ENCODE assay signal across 31 mouse cellular contexts in genomic region chr6:115343096-115343495, GRCm38 (mm10). TPM values are rescaled to one million over a fixed set of nuclear protein-coding genes. Genes with fewer than 3 reads are reported as not detected.
A peak's percentile ranks its signal among the peaks of the same experiment; 100 is the strongest.
DNase-seq lines count a peak whose midpoint lies in the region; ATAC-seq and TF ChIP-seq lines count a peak whose summit lies in the region.
"Had no signal": no experiment of that assay in that cellular context is flagged by ENCODE, and none has a peak within 500 bp of the region (broad histone marks: within the 10 kb centered on the region; RNA-seq: fewer than 3 reads in every experiment).

No protein-coding gene starts in this region.

- no peak overlapping the region for H3K27ac ChIP-seq in heart, adult 2 months
- H3K27ac ChIP-seq in bone marrow macrophage, adult 2 months (ENCODE audit: insufficient read depth, low read depth, low read length): peak overlapping the region; percentile 99
- H3K27ac ChIP-seq in macrophage: peak overlapping the region; percentile 98
- no peak overlapping the region for H3K27ac ChIP-seq in stomach, embryonic 15.5 days
- H3K27ac ChIP-seq in midbrain, postnatal 0 days (ENCODE audit: low read depth, low read length): no peak overlapping the region
- H3K27ac ChIP-seq: embryonic facial prominence, embryonic 13.5 days; embryonic facial prominence, embryonic 15.5 days; forebrain, embryonic 10.5 days; forebrain, embryonic 12.5 days; forebrain, embryonic 15.5 days had no signal

- no peaks in the 10 kb centered on the region; the same call in 1 of the 2 replicates for H3K36me3 ChIP-seq in heart, adult 2 months (ENCODE audit: control insufficient read depth, insufficient read depth, low read length)
- no peaks in the 10 kb centered on the region for H3K36me3 ChIP-seq in macrophage (ENCODE audit: inconsistent target)
- no peaks in the 10 kb centered on the region for H3K36me3 ChIP-seq in stomach, embryonic 15.5 days
- no peaks in the 10 kb centered on the region for H3K36me3 ChIP-seq in midbrain, postnatal 0 days (ENCODE audit: insufficient read depth, low read length)
- H3K36me3 ChIP-seq: embryonic facial prominence, embryonic 13.5 days; embryonic facial prominence, embryonic 15.5 days; forebrain, embryonic 10.5 days; forebrain, embryonic 12.5 days; forebrain, embryonic 15.5 days; G1E had no signal

- ATAC-seq in stomach, embryonic 15.5 days (ENCODE audit: insufficient read depth, low FRiP score, low read depth): 0 out of 2 replicates have a peak, but pooled peaks have one; percentile 56
- no peak for ATAC-seq in midbrain, postnatal 0 days (ENCODE audit: low FRiP score)
- ATAC-seq: CD4-positive, CD25-positive, alpha-beta regulatory T cell, adult 4 months; forebrain, embryonic 15.5 days; forebrain, postnatal 0 days; Patski had no signal

- TF ChIP-seq EP300 in heart, adult 2 months (IDR thresholded peaks at IDR 0.05; ENCODE audit: insufficient read depth, low read depth, low read length): no peak

- 75% methylated on average over 4 of the region's 4 CpGs for WGBS in heart, adult 2 months
- 70% methylated on average over 4 of the region's 4 CpGs for WGBS in macrophage (ENCODE audit: missing documents)
- 69% methylated on average over 4 of the region's 4 CpGs for WGBS in stomach, embryonic 15.5 days
- 78% methylated on average over 4 of the region's 4 CpGs for WGBS in lung, adult 2 months
- 70% methylated on average over 4 of the region's 4 CpGs for WGBS in midbrain, postnatal 0 days

- no peaks in the 10 kb centered on the region for H3K79me2 ChIP-seq in heart, adult 2 months (replicated peaks; ENCODE audit: control insufficient read depth, insufficient read depth, low read length)
- H3K79me2 ChIP-seq in macrophage (ENCODE audit: inconsistent target): no peaks in the 10 kb centered on the region

- TF ChIP-seq POLR2A in heart, adult 2 months (IDR thresholded peaks at IDR 0.05; ENCODE audit: insufficient read depth, low read depth, low read length): no peak
- TF ChIP-seq POLR2A in bone marrow macrophage, adult 2 months (IDR thresholded peaks at IDR 0.05; ENCODE audit: borderline replicate concordance, low read depth, low read length): no peak
- no peak for TF ChIP-seq POLR2A in lung, adult 2 months (IDR thresholded peaks at IDR 0.05; ENCODE audit: borderline replicate concordance, extremely low read depth, low read depth, low read length)

- peaks cover 3% of the 10 kb centered on the region for H3K4me1 ChIP-seq in heart, adult 2 months (ENCODE audit: control insufficient read depth, insufficient read depth, low read length)
- peaks cover 12% of the 10 kb centered on the region for H3K4me1 ChIP-seq in bone marrow macrophage, adult 2 months (ENCODE audit: control insufficient read depth, insufficient read depth, low read length)
- peaks cover 5% of the 10 kb centered on the region; the same call in 1 of the 2 replicates for H3K4me1 ChIP-seq in stomach, embryonic 15.5 days
- H3K4me1 ChIP-seq in lung, adult 2 months (ENCODE audit: control insufficient read depth, insufficient read depth, low read length): no peaks in the 10 kb centered on the region
- H3K4me1 ChIP-seq in midbrain, postnatal 0 days (ENCODE audit: insufficient read depth, low read length): no peaks in the 10 kb centered on the region
- H3K4me1 ChIP-seq: embryonic facial prominence, embryonic 15.5 days; forebrain, embryonic 15.5 days had no signal

- no peak overlapping the region for H3K9ac ChIP-seq in heart, adult 2 months (ENCODE audit: low read depth, low read length)
- H3K9ac ChIP-seq in stomach, embryonic 15.5 days: no peak overlapping the region
- H3K9ac ChIP-seq in midbrain, postnatal 0 days (replicated peaks; ENCODE audit: low read length, poor library complexity, severe bottlenecking): no peak overlapping the region
- H3K9ac ChIP-seq: embryonic facial prominence, embryonic 13.5 days; embryonic facial prominence, embryonic 15.5 days; forebrain, embryonic 12.5 days; forebrain, embryonic 15.5 days; forebrain, postnatal 0 days had no signal

- peak; percentile 87 for DNase-seq in heart, adult 11 months
- DNase-seq in heart, adult 2 months: no peak
- DNase-seq in thymus, postnatal 25 days: no peak
- DNase-seq in lung, adult 2 months: no peak
- DNase-seq in midbrain, postnatal 0 days (ENCODE audit: low spot score): no peak
- DNase-seq: adrenal gland, adult 2 months; adrenal gland, postnatal 10 days; adrenal gland, postnatal 25 days; B cell, adult 2 months; cerebellum, adult 11 months; cerebellum, adult 18-20 months; cerebellum, adult 8-10 months; cerebellum, adult 9-11 months; cerebellum, postnatal 14 days; cerebellum, postnatal 36 days; embryo, embryonic 11 days; forebrain, postnatal 0 days had no signal

- TF ChIP-seq CTCF in heart, adult 2 months (IDR thresholded peaks at IDR 0.05): no peak
- no peak for TF ChIP-seq CTCF in bone marrow macrophage, adult 2 months (IDR thresholded peaks at IDR 0.05; ENCODE audit: low read depth, low read length)
- TF ChIP-seq CTCF in lung, adult 2 months (IDR thresholded peaks at IDR 0.05; ENCODE audit: insufficient read depth, low read length): no peak
- TF ChIP-seq CTCF in midbrain, postnatal 0 days (IDR thresholded peaks at IDR 0.05): no peak

- no peak overlapping the region for H3K4me3 ChIP-seq in heart, adult 2 months
- no peak overlapping the region for H3K4me3 ChIP-seq in bone marrow macrophage, adult 2 months (ENCODE audit: insufficient read depth, low read length)
- no peak overlapping the region for H3K4me3 ChIP-seq in macrophage (ENCODE audit: inconsistent target)
- H3K4me3 ChIP-seq in stomach, embryonic 15.5 days (replicated peaks): no peak overlapping the region
- H3K4me3 ChIP-seq in lung, adult 2 months (replicated peaks; ENCODE audit: extremely low read depth, low read depth, low read length): no peak overlapping the region
- H3K4me3 ChIP-seq in midbrain, postnatal 0 days (ENCODE audit: low read depth, low read length): no peak overlapping the region
- H3K4me3 ChIP-seq: embryonic facial prominence, embryonic 13.5 days; embryonic facial prominence, embryonic 15.5 days; erythroblast, embryonic 14.5 days; forebrain, embryonic 10.5 days; forebrain, embryonic 12.5 days; forebrain, embryonic 15.5 days had no signal

- intact Hi-C loops in heart, adult 2 months (cut with DNase I): no loop called here

- H3K27me3 ChIP-seq in heart, adult 2 months (ENCODE audit: control insufficient read depth, insufficient read depth, low read length): no peaks in the 10 kb centered on the region
- H3K27me3 ChIP-seq in stomach, embryonic 15.5 days (replicated peaks): no peaks in the 10 kb centered on the region
- H3K27me3 ChIP-seq in midbrain, postnatal 0 days (ENCODE audit: insufficient read depth, low read length): no peaks in the 10 kb centered on the region
- H3K27me3 ChIP-seq: CH12.LX; embryonic facial prominence, embryonic 13.5 days; embryonic facial prominence, embryonic 15.5 days; forebrain, embryonic 12.5 days; forebrain, embryonic 15.5 days; Patski had no signal

- H3K4me2 ChIP-seq in stomach, embryonic 15.5 days: no peak overlapping the region
- H3K4me2 ChIP-seq in midbrain, postnatal 0 days (ENCODE audit: low read depth, low read length, poor library complexity, severe bottlenecking): no peak overlapping the region
- H3K4me2 ChIP-seq: embryonic facial prominence, embryonic 13.5 days; embryonic facial prominence, embryonic 15.5 days; forebrain, embryonic 12.5 days; forebrain, embryonic 15.5 days had no signal

- no peaks in the 10 kb centered on the region for H3K9me3 ChIP-seq in stomach, embryonic 15.5 days
- H3K9me3 ChIP-seq in midbrain, postnatal 0 days (ENCODE audit: low read length): no peaks in the 10 kb centered on the region
- H3K9me3 ChIP-seq: embryonic facial prominence, embryonic 13.5 days; embryonic facial prominence, embryonic 15.5 days; forebrain, embryonic 10.5 days; forebrain, embryonic 12.5 days; G1E had no signal

RNA-seq across cellular contexts. Expression of gene Pparg, which starts 17.7 kb away (rescaled TPM):
- total RNA-seq in heart, adult 2 months (2021): 10 to 100 TPM; 11.6 to 11.7 TPM
- 12.4 and 15.7 TPM in 2 replicates for polyA plus RNA-seq in heart, adult 2 months (2012; rRNA removed)
- polyA plus RNA-seq in bone marrow macrophage, adult 2 months (2012; ENCODE audit: insufficient read depth, insufficient read length, missing spikeins): 32.2 and 41.1 TPM in 2 replicates
- 10 to 100 TPM in 22 of 26 experiments, 1 to 10 TPM in 4; 3.8 to 99.8 (median 24.1) TPM for total RNA-seq in macrophage (2018; cell fraction: chromatin; rRNA removed)
- total RNA-seq in macrophage (2018; cell fraction: cytosol; rRNA removed): 10 to 100 TPM; 14.0 to 86.4 (median 26.8) TPM
- 10 to 100 TPM in 24 of 26 experiments, 1 to 10 TPM in 2; 6.7 to 96.1 (median 20.6) TPM for total RNA-seq in macrophage (2018; cell fraction: nucleus; rRNA removed)
- polyA plus RNA-seq in macrophage (2018): 36.4 to 80.3 TPM (median 54.9 TPM) in 3 replicates
- polyA plus RNA-seq in stomach, embryonic 15.5 days (2015; fragmentation: Nextera tagmentation; extraction: Ambion mirVana): 15.6 and 17.1 TPM in 2 replicates
- 11.7 and 13.7 TPM in 2 replicates for polyA plus RNA-seq in lung, adult 2 months (2012; rRNA removed)
- 2.0 TPM in 1 of 2 replicates, not detected in the other for total RNA-seq in midbrain, postnatal 0 days (2014; rRNA removed)
- polyA plus RNA-seq in midbrain, postnatal 0 days (2015; fragmentation: Nextera tagmentation; extraction: Ambion mirVana): 0.25 and 0.33 TPM in 2 replicates
- total RNA-seq: CH12.LX; common myeloid progenitor, adult 5-6 weeks; G1E had no signal
- polyA plus RNA-seq: erythroblast, embryonic 14.5 days; forebrain, embryonic 12.5 days; forebrain, embryonic 15.5 days; G1E had no signal

Comparison
In these comparisons a context has a peak if more than half of its experiments do, and no peak if none do; other contexts are left out.
1. H3K27ac ChIP-seq: peak in bone marrow macrophage, adult 2 months (single experiment) and macrophage (single experiment); none in heart, adult 2 months (single experiment), stomach, embryonic 15.5 days (single experiment) and midbrain, postnatal 0 days (single experiment).